Mouse (Mus musculus) limb, embryonic 14.5 days (tissue): ENCODE data around the gene Ddx49. TPM values are rescaled to one million over a fixed set of nuclear protein-coding genes. Genes with fewer than 3 reads are reported as not detected.

Experiments
- ATAC-seq: fragments of 200-750 bp; cut with Nextera tagmentation; 2 replicates; pipeline ENCODE4 v1.8.0; 2017; ENCODE audit warnings: low read depth, moderate number of reproducible peaks, moderate TSS enrichment; ENCODE audit not compliant: low FRiP score
- DNase-seq: peaks from one replicate; pipeline ENCODE4 v3.0.0-alpha.2; 2015; ENCODE audit warnings: low spot score
- H3K27ac ChIP-seq: fragments of 300-500 bp; sonication (generic); replicated peaks from 2 replicates; pipeline ENCODE4 v1.5.1; 2014; ENCODE audit warnings: low read depth, mild to moderate bottlenecking, low read length, moderate library complexity, mixed read lengths
- H3K27me3 ChIP-seq: fragments of 300-500 bp; sonication (generic); 2 replicates; pipeline ENCODE4 v1.6.1; 2014; ENCODE audit warnings: low read length, mixed read lengths; ENCODE audit not compliant: control insufficient read depth, insufficient read depth
- H3K36me3 ChIP-seq: fragments of 300-500 bp; sonication (generic); 2 replicates; pipeline ENCODE4 v1.6.1; 2014; ENCODE audit warnings: mild to moderate bottlenecking, low read length, moderate library complexity, mixed read lengths; ENCODE audit not compliant: control insufficient read depth, insufficient read depth
- H3K4me1 ChIP-seq: fragments of 300-500 bp; sonication (generic); 2 replicates; pipeline ENCODE4 v1.6.1; 2014; ENCODE audit warnings: antibody characterized with exemption, low read length, mixed read lengths; ENCODE audit not compliant: control insufficient read depth, insufficient read depth
- H3K4me2 ChIP-seq: fragments of 300-500 bp; sonication (generic); replicated peaks from 2 replicates; pipeline ENCODE4 v1.6.1; 2014; ENCODE audit warnings: low read depth, mild to moderate bottlenecking, low read length, moderate library complexity; ENCODE audit not compliant: severe bottlenecking
- H3K4me3 ChIP-seq: fragments of 300-500 bp; sonication (generic); replicated peaks from 2 replicates; pipeline ENCODE4 v1.5.1; 2014; ENCODE audit warnings: low read length
- H3K9ac ChIP-seq: fragments of 300-500 bp; sonication (generic); 2 replicates; pipeline ENCODE4 v1.6.1; 2014; ENCODE audit warnings: mild to moderate bottlenecking, low read depth, low read length, moderate library complexity; ENCODE audit not compliant: severe bottlenecking
- H3K9me3 ChIP-seq: fragments of 300-500 bp; sonication (generic); 2 replicates; pipeline ENCODE4 v1.6.1; 2016; ENCODE audit warnings: low read length; ENCODE audit not compliant: control insufficient read depth
- POLR2A ChIP-seq: fragments of 200-500 bp; IDR thresholded peaks from 2 replicates; pipeline ENCODE4 v1.8.0; 2012; ENCODE audit warnings: inconsistent platforms, mild to moderate bottlenecking, moderate library complexity, borderline replicate concordance; ENCODE audit not compliant: insufficient read depth, insufficient read length; ENCODE audit errors: extremely low read depth
- WGBS: fragments of 180-500 bp; shearing (Covaris S2); extraction: QIAGEN DNeasy Blood & Tissue Kit; methylation state at CpG from one replicate; pipeline ENCODE4 v1.1.7; 2014; 5-methylcytosine and 5-hydroxymethylcytosine counted together
- polyA plus RNA-seq, 2 experiments: library from polyadenylated mRNA; depleted of rRNA in 1 of 2; stranded (reverse) in 1 of 2; unstranded in 1 of 2; fragments of >200 nt; fragmentation: Nextera tagmentation in 1 of 2; extraction: Ambion mirVana in 1 of 2; gene quantifications; 2 replicates each; pipeline versions ENCODE4 v1.2.1 to v1.2.3; 2012 to 2014

Gene Ddx49
- polyA plus RNA-seq, 2 experiments, result 52.9 to 58.1 TPM

DNA sequence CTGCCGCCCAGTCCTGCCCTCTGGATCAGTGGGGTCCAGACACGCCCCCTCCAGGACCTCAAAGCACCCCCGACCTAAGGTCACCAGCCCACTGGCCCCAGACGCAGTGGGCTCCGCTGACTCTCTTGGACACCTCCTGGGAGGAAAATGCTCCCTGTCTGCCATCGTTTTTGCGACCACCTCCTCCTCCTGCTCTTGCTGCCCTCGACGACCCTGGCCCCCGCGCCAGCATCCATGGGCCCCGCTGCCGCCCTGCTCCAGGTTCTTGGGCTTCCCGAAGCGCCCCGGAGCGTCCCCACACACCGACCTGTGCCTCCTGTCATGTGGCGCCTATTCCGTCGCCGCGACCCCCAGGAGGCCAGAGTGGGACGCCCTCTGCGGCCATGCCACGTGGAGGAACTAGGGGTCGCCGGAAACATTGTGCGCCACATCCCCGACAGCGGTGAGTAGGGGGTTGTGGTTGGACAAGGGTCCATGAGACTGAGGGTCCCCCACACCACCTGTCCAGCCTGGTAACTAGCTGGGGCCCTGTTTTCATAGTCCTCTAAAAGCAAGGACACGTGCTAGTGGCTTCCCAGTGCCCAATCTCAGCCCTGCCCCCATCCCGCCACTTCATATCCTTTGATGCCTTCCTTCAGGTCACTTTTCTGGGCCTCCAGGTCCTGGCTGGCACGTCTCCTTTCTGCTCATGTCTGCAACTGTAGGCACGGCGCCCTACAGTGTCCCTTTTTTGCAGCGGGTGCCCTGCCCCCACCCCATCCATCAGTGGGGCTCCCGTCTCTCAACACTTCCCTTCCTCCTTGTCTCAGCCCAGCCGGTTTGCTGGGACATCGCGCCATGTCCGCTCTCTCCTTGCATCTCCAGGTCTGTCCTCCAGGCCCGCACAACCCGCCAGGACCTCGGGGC, 27.8 kb upstream of the Ddx49 start:
- ATAC-seq, result no peak
- Histone ChIP-seq H3K4me2 (peak overlapping the region; percentile 34), H3K36me3 (peaks cover 65% of the 10 kb centered on the region), H3K9me3 (no peaks in the 10 kb centered on the region), H3K27ac (no peak overlapping the region), H3K9ac (0 out of 2 replicates have a peak overlapping the region, but pooled peaks have one; percentile 12), H3K4me1 (peaks cover 16% of the 10 kb centered on the region), H3K27me3 (no peaks in the 10 kb centered on the region), H3K4me3 (peak overlapping the region; percentile 6; the same call in 1 of the 2 replicates)
- DNase-seq, result no peak
- 12% methylated on average over 45 of the region's 45 CpGs for WGBS
- TF ChIP-seq POLR2A, result no peak

DNA sequence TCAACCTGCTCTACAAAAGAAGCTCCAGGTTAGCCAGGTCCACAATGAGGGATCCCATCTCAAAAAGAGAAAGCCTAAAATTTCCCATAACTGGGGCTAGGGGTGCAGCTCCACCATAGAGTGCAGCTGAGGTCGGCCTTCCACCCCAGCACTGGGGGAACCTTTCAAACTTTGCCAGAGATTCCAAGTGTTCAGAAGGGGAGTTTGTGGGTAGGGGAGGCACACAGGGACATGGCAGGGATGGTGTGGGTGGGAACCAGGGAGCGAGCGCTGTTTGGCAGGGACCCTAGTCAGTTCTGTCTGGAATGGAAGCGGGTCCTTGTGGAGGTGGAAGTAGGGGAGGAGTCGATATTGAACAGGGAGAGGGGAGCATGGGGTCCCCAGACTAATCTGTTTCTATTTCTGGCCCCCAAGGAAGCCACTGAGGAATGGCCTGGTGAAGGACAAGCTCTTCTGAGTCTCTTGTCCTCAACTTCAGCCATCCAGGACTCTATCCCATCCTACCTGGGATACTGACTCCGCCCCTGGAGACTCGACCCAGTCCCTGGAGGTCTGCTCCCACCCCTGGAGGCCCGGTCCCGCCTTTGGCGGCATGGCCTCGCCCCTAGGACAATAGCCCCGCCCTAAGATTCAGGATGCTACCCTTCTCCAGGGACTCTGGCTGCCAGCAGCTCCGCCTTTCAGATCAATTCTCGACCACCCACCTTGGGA, 27.0 kb upstream of the Ddx49 start, which contains the start of gene Gdf1:
Gdf1 (plus strand) TSS at position 694 of the 711 bp plus-strand sequence.
- Histone ChIP-seq H3K4me3 (peak within 1 kb of the TSS; percentile 6; the same call in 1 of the 2 replicates), H3K9ac (0 out of 2 replicates have a peak within 1 kb of the TSS, but pooled peaks have one; percentile 12), H3K4me1 (peaks cover 16% of the 10 kb centered on the region), H3K27ac (no peak within 1 kb of the TSS), H3K27me3 (no peaks in the 10 kb centered on the region), H3K9me3 (no peaks in the 10 kb centered on the region), H3K4me2 (peak within 1 kb of the TSS; percentile 34), H3K36me3 (peaks cover 61% of the 10 kb centered on the region)
- WGBS, result 33% methylated on average over 12 of the region's 14 CpGs
- ATAC-seq (no peak), DNase-seq (no peak)
- no peak for TF ChIP-seq POLR2A

DNA sequence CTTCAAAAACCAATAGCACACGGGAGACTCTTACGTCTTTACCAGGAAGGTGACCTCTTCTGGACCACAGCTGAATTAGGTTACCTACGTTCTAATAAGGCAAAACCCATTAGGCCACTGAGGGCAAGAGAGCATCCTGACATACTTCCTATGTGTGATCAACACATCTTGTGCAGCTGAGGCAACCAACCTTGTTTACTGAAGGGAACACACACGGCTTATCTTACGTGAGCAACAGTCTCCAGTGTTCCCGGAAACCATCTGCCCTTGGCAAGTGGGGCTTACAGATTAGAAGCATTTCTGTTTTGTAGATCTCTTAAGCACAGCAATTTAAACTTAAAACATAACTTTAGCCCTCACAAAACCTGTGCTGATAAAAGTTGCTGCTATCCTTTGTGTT, 25.2 kb upstream of the Ddx49 start:
- H3K4me1 ChIP-seq, result peaks cover 16% of the 10 kb centered on the region
- H3K9me3 ChIP-seq, result no peaks in the 10 kb centered on the region
- no peaks in the 10 kb centered on the region for H3K27me3 ChIP-seq
- no peak for TF ChIP-seq POLR2A
- no peak overlapping the region for H3K4me3 ChIP-seq
- no peak overlapping the region for H3K4me2 ChIP-seq
- H3K36me3 ChIP-seq, result peaks cover 53% of the 10 kb centered on the region
- ATAC-seq (no peak), DNase-seq (no peak)
- H3K27ac ChIP-seq, result no peak overlapping the region
- no peak overlapping the region for H3K9ac ChIP-seq
- WGBS, result 95% methylated on average over 6 of the region's 6 CpGs

DNA sequence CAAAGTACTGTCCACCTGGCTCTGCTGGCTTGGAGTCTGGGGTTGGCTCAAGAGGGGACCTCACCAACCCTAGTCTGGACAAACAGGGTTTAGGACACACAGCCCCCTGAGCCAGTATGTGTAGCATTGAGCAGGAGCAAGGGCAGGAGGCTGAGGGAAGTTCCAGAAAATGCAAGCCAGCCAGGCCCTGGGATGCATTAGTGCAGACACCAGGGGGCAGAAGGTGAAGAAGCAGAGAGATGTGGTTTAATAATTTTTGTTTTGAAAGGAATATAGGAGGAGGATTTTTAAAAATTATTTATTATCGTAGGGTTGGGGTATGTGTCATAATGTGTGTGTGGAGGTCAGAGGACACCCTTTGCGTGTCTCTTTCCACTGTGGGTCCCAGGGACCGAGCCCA, 21.4 kb upstream of the Ddx49 start:
- ATAC-seq, result no peak
- no peak for TF ChIP-seq POLR2A
- peaks cover 26% of the 10 kb centered on the region for H3K36me3 ChIP-seq
- no peak overlapping the region for H3K9ac ChIP-seq
- DNase-seq, result no peak
- no peak overlapping the region for H3K27ac ChIP-seq
- 89% methylated on average over 3 of the region's 3 CpGs for WGBS
- no peaks in the 10 kb centered on the region for H3K4me1 ChIP-seq
- H3K4me2 ChIP-seq, result no peak overlapping the region
- H3K27me3 ChIP-seq, result no peaks in the 10 kb centered on the region
- no peaks in the 10 kb centered on the region for H3K9me3 ChIP-seq
- H3K4me3 ChIP-seq, result no peak overlapping the region

DNA sequence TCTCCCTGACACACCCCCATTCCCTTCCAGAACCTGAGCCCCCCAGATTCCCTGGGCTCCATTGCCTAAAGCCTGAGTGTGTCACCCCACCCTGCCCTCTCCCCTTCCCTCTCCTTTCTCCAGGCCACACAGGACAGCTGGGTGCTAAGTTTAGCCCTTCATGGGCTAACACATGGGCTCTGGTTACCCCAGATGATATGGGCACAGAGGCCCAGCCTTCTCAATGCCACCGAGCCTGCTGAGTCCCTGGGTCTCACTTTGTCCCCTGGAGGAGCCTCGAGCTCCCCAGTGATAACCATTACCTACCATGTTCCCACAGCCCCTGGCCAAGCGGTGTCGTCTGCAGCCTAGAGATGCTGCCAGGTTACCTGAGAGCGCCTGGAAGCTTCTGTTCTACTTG, 15.6 kb upstream of the Ddx49 start:
- no peak overlapping the region; the same call in 1 of the 2 replicates for H3K4me2 ChIP-seq
- H3K27ac ChIP-seq, result no peak overlapping the region
- H3K9ac ChIP-seq, result 0 out of 2 replicates have a peak overlapping the region, but pooled peaks have one; percentile 12
- H3K4me1 ChIP-seq, result peaks cover 22% of the 10 kb centered on the region
- ATAC-seq (no peak), DNase-seq (no peak)
- H3K27me3 ChIP-seq, result no peaks in the 10 kb centered on the region
- peaks cover 18% of the 10 kb centered on the region for H3K36me3 ChIP-seq
- no peak for TF ChIP-seq POLR2A
- H3K9me3 ChIP-seq, result no peaks in the 10 kb centered on the region
- no peak overlapping the region for H3K4me3 ChIP-seq
- WGBS, result 81% methylated on average over 5 of the region's 5 CpGs
